Mouse (Mus musculus) lung, adult 2 months (tissue): ENCODE data around the gene Acod1.

ENCODE experiments used
- CTCF ChIP-seq: fragments of 200-500 bp; IDR thresholded peaks from 2 replicates; pipeline ENCODE4 v1.5.1; 2011; ENCODE audit warnings: mild to moderate bottlenecking, low read length, control low read depth; ENCODE audit not compliant: insufficient read depth
- POLR2A ChIP-seq: fragments of 200-500 bp; IDR thresholded peaks from 2 replicates; pipeline ENCODE4 v1.6.1; 2011; ENCODE audit warnings: low read depth, mild to moderate bottlenecking, control low read depth, low read length, borderline replicate concordance; ENCODE audit errors: extremely low read depth

GRCm38 (mm10) chr14:103077272-103078005 lies 30.7 kb downstream of the Acod1 start:
- no peak for TF ChIP-seq POLR2A
- TF ChIP-seq CTCF, result no peak
